Mouse (Mus musculus) embryonic facial prominence, embryonic 15.5 days (tissue): Measurements from ENCODE around the gene Ube3a. TPM values are rescaled to one million over a fixed set of nuclear protein-coding genes. Genes with fewer than 3 reads are reported as not detected.

ENCODE experiments used
- ATAC-seq: fragments of 200-750 bp; cut with Nextera tagmentation; 2 replicates; pipeline ENCODE4 v1.8.0; 2017; ENCODE audit warnings: low read depth, moderate TSS enrichment; ENCODE audit not compliant: insufficient number of reproducible peaks, low FRiP score, low TSS enrichment
- H3K27ac ChIP-seq: fragments of 300-500 bp; sonication (generic); replicated peaks from 2 replicates; pipeline ENCODE4 v1.5.1; 2015; ENCODE audit warnings: mild to moderate bottlenecking, inconsistent platforms
- H3K27me3 ChIP-seq: fragments of 300-500 bp; sonication (generic); 2 replicates; pipeline ENCODE4 v1.6.1; 2015; ENCODE audit warnings: inconsistent platforms
- H3K36me3 ChIP-seq: fragments of 300-500 bp; sonication (generic); 2 replicates; pipeline ENCODE4 v1.6.1; 2015; ENCODE audit warnings: mild to moderate bottlenecking, inconsistent platforms
- H3K4me1 ChIP-seq: fragments of 300-500 bp; sonication (generic); 2 replicates; pipeline ENCODE4 v1.6.1; 2015; ENCODE audit warnings: inconsistent platforms
- H3K4me2 ChIP-seq: fragments of 300-500 bp; sonication (generic); replicated peaks from 2 replicates; pipeline ENCODE4 v1.6.1; 2015; ENCODE audit warnings: mild to moderate bottlenecking, inconsistent platforms
- H3K4me3 ChIP-seq: fragments of 300-500 bp; sonication (generic); replicated peaks from 2 replicates; pipeline ENCODE4 v1.5.1; 2015; ENCODE audit warnings: mild to moderate bottlenecking, inconsistent platforms
- H3K9ac ChIP-seq: fragments of 300-500 bp; sonication (generic); 2 replicates; pipeline ENCODE4 v1.6.1; 2015; ENCODE audit warnings: inconsistent platforms
- H3K9me3 ChIP-seq: fragments of 300-500 bp; sonication (generic); replicated peaks from 2 replicates; pipeline ENCODE4 v1.6.1; 2016; ENCODE audit warnings: inconsistent platforms
- WGBS: fragments of 180-500 bp; shearing (Covaris S2); methylation state at CpG from one replicate; pipeline ENCODE4 v1.1.7; 2015; 5-methylcytosine and 5-hydroxymethylcytosine counted together
- polyA plus RNA-seq: library from polyadenylated mRNA; unstranded; fragments of >200 nt; fragmentation: Nextera tagmentation; extraction: Ambion mirVana; gene quantifications from 2 replicates; pipeline ENCODE4 v1.2.1, GENCODE M21; 2015

Ube3a gene
- polyA plus RNA-seq = 135 and 148 TPM in 2 replicates

DNA sequence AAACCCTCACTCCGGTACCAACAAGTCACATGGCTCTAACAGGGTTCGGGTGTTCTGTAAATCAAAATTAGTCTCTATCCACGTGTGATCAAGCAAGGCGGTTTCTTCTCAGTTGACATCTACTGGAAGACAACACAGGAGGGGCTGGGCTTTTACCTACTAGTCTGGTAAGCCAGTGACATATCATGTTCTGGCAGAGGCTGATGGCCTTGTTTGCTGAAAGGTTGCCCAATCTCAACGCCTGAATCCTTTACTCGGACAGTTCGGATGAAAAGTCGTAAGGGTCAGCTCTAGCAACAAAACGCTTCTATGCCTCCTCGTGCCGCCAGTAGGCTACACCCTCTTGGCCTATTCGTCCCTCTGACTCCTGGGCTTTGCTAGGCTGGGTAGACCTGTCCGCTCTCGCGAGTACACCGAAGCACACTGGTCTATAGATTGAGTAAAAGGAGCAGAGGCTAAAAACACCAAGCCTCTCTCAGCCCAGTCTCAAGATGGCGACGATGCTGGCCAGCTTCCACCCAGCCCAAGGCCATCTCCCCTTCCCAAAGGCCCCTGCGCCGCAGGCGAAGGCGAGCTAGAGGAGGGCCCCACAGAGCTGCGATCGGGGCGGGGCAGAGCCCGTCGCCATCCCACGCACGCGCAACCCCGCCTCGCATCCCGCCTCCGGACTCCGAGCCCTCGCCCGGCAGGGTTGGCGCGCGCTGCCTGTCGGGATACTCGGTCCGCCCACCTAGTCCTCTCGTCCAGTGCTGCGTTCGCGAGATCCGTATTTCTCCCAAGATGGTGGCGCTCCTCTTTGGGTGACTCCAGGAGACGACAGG is at the start of gene Ube3a:
TSS of gene Ube3a (plus strand) at position 706 of the 821 bp plus-strand sequence.
- Histone ChIP-seq H3K9me3 (no peaks in the 10 kb centered on the region), H3K9ac (peak within 1 kb of the TSS; percentile 98), H3K27ac (peak within 1 kb of the TSS; percentile 99), H3K27me3 (no peaks in the 10 kb centered on the region), H3K4me1 (0 out of 2 replicates have a peak, but pooled peaks cover 3% of the 10 kb centered on the region), H3K4me3 (peak within 1 kb of the TSS; percentile 94), H3K4me2 (peak within 1 kb of the TSS; percentile 65), H3K36me3 (no peaks in the 10 kb centered on the region)
- ATAC-seq = peak; percentile 98
- WGBS = under 1% methylated on average over 50 of the region's 50 CpGs

DNA sequence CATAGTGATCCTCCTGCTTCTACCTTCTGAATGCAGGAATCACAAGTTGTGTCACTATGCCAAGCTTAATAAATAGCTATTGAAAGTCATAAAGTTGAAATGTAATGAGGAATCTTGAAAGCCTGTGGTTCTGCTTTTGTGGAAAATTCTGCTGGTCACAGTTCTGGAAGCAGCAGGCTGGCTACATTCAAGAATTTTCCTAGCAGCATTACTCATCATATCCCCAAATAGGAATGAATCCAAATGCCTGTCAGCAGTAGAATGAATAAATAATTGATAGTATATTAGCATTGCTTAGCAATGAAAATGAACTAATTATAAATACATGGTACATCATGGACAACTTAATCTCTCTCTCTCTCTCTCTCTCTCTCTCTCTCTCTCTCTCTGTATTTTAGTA is 35.7 kb upstream of the Ube3a start:
- no peaks in the 10 kb centered on the region for H3K27me3 ChIP-seq
- no peaks in the 10 kb centered on the region for H3K4me1 ChIP-seq
- no peak overlapping the region for H3K4me2 ChIP-seq
- ATAC-seq = no peak
- H3K4me3 ChIP-seq = no peak overlapping the region
- H3K9ac ChIP-seq = no peak overlapping the region
- H3K36me3 ChIP-seq = no peaks in the 10 kb centered on the region
- no peaks in the 10 kb centered on the region for H3K9me3 ChIP-seq
- H3K27ac ChIP-seq = no peak overlapping the region

DNA sequence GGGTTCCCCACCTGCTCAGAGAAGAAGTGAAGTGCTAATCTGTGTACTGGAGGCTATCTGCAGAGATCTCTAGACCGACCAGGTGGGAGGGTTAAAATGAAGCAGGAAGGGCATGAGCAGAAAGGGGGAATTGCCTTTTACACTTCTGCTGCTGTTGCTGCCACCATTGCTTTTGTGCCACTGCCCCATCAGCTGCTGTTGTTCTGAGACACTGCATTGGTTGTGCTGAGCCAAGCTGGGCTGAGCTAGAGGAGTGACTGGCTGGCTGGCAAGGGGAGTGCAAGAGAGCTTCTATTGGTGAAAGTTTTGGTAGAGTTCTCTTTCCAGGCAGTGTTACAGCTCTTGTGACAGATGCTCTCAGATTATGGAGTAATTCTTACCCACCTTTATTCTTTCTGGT is 13.6 kb upstream of the Ube3a start:
- no peaks in the 10 kb centered on the region for H3K36me3 ChIP-seq
- no peak for ATAC-seq
- H3K9ac ChIP-seq = no peak overlapping the region
- no peak overlapping the region for H3K4me3 ChIP-seq
- no peak overlapping the region for H3K4me2 ChIP-seq
- H3K4me1 ChIP-seq = no peaks in the 10 kb centered on the region
- 85% methylated on average over 1 of the region's 1 CpGs for WGBS
- no peak overlapping the region for H3K27ac ChIP-seq
- H3K27me3 ChIP-seq = no peaks in the 10 kb centered on the region
- H3K9me3 ChIP-seq = no peaks in the 10 kb centered on the region

- Histone ChIP-seq H3K27me3 (no peaks in the 10 kb centered on the region), H3K36me3 (no peaks in the 10 kb centered on the region), H3K4me1 (no peaks in the 10 kb centered on the region), H3K4me3 (no peak overlapping the region), H3K4me2 (no peak overlapping the region), H3K27ac (no peak overlapping the region), H3K9me3 (no peaks in the 10 kb centered on the region), H3K9ac (no peak overlapping the region)
- no peak for ATAC-seq
- 89% methylated on average over 1 of the region's 1 CpGs for WGBS
Observed at GRCm38 (mm10) chr7:59221244-59221643, 7.3 kb upstream of the Ube3a start.

DNA sequence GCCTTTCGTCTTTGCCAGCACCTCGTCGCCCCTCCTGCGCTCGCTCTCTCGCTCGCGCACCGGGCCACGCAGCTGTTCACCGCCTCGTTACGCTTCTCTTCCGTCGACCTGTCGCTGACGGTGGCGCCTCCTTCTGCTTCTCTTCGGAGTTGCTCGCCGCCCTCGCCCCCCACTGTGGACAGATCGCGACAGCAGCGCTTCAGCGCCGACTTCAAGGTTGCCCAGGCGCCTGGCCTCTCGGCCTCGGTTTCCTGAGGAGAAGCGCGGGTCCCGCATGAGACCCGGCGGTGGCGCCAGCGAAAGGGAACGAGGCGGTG is 274 bp downstream of the Ube3a start:
- Histone ChIP-seq H3K27me3 (no peaks in the 10 kb centered on the region), H3K9ac (peak overlapping the region; percentile 98), H3K9me3 (no peaks in the 10 kb centered on the region), H3K4me1 (0 out of 2 replicates have a peak, but pooled peaks cover 3% of the 10 kb centered on the region), H3K36me3 (no peaks in the 10 kb centered on the region), H3K4me3 (peak overlapping the region; percentile 94), H3K4me2 (peak overlapping the region; percentile 56), H3K27ac (peak overlapping the region; percentile 99)
- WGBS = under 1% methylated on average over 39 of the region's 39 CpGs
- ATAC-seq = peak; percentile 76

DNA sequence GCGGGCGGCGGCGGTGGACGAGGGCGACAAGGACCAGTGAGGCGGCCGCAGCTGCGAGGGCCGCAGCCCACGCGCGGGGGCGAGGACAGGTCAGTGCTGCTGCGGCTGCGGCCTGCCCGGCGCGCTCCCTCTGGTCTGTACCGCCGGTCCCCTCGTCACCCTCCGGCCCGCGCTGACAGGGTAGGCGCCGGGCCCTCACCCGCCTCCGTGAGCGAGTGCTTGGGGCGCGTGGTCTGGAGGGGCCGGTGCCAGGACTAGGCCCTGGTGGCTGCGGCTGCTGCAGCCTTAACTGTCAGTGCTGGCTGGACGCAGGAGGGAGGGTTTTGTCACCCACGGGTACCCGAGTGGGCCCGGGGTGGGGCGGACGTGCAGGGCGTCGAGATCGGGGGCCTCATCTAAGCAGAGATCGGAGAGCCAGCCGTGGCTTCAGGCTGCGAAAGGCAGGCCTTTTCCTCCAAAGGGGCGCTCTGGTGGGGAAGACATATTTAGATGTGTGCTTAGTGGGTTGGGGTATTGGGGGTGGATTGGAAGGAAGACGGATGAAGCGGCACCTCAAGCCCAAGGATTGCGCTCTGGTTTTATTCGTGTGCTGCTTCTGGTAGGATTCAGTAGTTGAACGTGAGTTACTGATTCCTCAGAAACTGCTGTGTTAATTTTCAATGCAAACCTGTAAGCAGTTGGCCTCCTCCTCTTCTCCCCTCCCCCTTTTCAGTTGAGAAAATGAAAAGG is 797 bp downstream of the Ube3a start:
- Histone ChIP-seq H3K27ac (peak overlapping the region; percentile 99), H3K4me3 (peak overlapping the region; percentile 94), H3K36me3 (no peaks in the 10 kb centered on the region), H3K27me3 (no peaks in the 10 kb centered on the region), H3K9ac (peak overlapping the region; percentile 98), H3K4me1 (0 out of 2 replicates have a peak, but pooled peaks cover 3% of the 10 kb centered on the region), H3K9me3 (no peaks in the 10 kb centered on the region), H3K4me2 (peak overlapping the region; percentile 56)
- ATAC-seq = peak; percentile 67
- under 1% methylated on average over 51 of the region's 52 CpGs for WGBS

- no peak for ATAC-seq
- H3K9ac ChIP-seq = no peak overlapping the region
- H3K4me2 ChIP-seq = peak overlapping the region; percentile 56
- 0 out of 2 replicates have a peak, but pooled peaks cover 3% of the 10 kb centered on the region for H3K4me1 ChIP-seq
- no peaks in the 10 kb centered on the region for H3K36me3 ChIP-seq
- peak overlapping the region; percentile 94 for H3K4me3 ChIP-seq
- H3K9me3 ChIP-seq = no peaks in the 10 kb centered on the region
- no peak overlapping the region for H3K27ac ChIP-seq
- no peaks in the 10 kb centered on the region for H3K27me3 ChIP-seq
- WGBS = 43% methylated on average over 4 of the region's 4 CpGs
Observed at GRCm38 (mm10) chr7:59230304-59230703, 1.8 kb downstream of the Ube3a start.

GRCm38 (mm10) chr7:59230768-59231167 is 2.2 kb downstream of the Ube3a start:
- Histone ChIP-seq H3K4me3 (peak overlapping the region; percentile 19; the same call in 1 of the 2 replicates), H3K9ac (no peak overlapping the region), H3K4me2 (peak overlapping the region; percentile 56), H3K27me3 (no peaks in the 10 kb centered on the region), H3K27ac (no peak overlapping the region), H3K36me3 (no peaks in the 10 kb centered on the region), H3K9me3 (no peaks in the 10 kb centered on the region), H3K4me1 (0 out of 2 replicates have a peak, but pooled peaks cover 3% of the 10 kb centered on the region)
- 59% methylated on average over 5 of the region's 5 CpGs for WGBS
- ATAC-seq = no peak

- Histone ChIP-seq H3K27me3 (no peaks in the 10 kb centered on the region), H3K36me3 (no peaks in the 10 kb centered on the region), H3K27ac (no peak overlapping the region), H3K9ac (no peak overlapping the region), H3K4me2 (no peak overlapping the region), H3K9me3 (no peaks in the 10 kb centered on the region), H3K4me1 (0 out of 2 replicates have a peak, but pooled peaks cover 3% of the 10 kb centered on the region), H3K4me3 (no peak overlapping the region)
- WGBS = 78% methylated on average over 1 of the region's 1 CpGs
- ATAC-seq = no peak
Observed at GRCm38 (mm10) chr7:59231960-59232359, 3.4 kb downstream of the Ube3a start.

DNA sequence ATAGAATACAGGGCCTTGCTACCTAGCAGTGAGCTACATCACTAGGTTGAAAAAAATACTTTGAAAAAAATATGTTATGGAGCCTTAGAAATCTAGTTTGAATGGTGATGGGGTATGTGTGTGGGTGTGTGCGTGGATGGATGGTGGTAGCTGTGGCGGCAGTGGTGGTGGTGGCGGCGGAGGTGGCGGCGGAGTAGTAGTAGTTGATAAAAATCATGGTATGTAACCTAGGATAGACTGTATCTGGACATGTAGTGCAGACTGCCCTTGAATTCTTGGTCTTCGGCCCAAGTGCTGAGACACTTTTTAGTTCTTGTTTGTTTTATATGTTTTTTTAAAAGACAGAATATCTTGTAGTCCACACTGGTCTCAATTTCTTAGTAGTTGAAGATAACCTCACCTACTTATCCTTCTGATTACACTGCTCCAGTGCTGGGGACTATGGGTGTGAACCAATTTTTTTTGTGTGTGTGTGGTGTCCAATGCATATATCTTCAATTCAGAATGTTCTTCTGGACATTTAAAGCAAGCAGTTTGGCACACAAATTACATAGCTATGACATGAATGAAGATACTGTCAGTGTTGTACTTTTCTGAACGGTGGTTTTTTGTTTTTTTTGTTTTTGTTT is 6.3 kb downstream of the Ube3a start:
- no peaks in the 10 kb centered on the region for H3K9me3 ChIP-seq
- H3K4me3 ChIP-seq = no peak overlapping the region
- no peaks in the 10 kb centered on the region for H3K27me3 ChIP-seq
- H3K27ac ChIP-seq = no peak overlapping the region
- 96% methylated on average over 8 of the region's 8 CpGs for WGBS
- 0 out of 2 replicates have a peak, but pooled peaks cover 3% of the 10 kb centered on the region for H3K4me1 ChIP-seq
- H3K4me2 ChIP-seq = no peak overlapping the region
- H3K9ac ChIP-seq = no peak overlapping the region
- ATAC-seq = no peak
- H3K36me3 ChIP-seq = no peaks in the 10 kb centered on the region

DNA sequence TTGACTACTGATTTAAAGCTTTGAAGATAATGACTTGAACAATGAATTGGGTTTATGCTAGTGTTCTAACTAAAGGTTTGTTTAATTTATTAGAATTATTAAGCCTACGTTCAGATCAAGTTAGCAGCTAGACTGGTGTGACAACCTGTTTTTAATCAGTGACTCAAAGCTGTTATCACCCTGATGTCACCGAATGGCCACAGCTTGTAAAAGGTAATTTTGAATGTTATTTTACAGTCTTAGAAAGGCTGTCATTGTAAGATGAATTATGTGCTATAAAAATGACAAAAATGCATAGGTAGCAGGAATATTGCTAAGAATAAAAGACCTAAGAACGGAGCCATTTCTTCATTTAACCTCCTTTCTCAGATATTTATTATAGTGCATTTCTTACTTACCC is 14.7 kb downstream of the Ube3a start:
- no peaks in the 10 kb centered on the region for H3K9me3 ChIP-seq
- no peaks in the 10 kb centered on the region for H3K4me1 ChIP-seq
- H3K27ac ChIP-seq = no peak overlapping the region
- ATAC-seq = no peak
- H3K4me3 ChIP-seq = no peak overlapping the region
- 0 out of 2 replicates have a peak, but pooled peaks cover 3% of the 10 kb centered on the region for H3K36me3 ChIP-seq
- 73% methylated on average over 3 of the region's 3 CpGs for WGBS
- no peak overlapping the region for H3K4me2 ChIP-seq
- H3K27me3 ChIP-seq = no peaks in the 10 kb centered on the region
- H3K9ac ChIP-seq = no peak overlapping the region
